Mouse (Mus musculus): ENCODE measurements around the gene Thra.

GRCm38 (mm10) chr11:98781851-98782512 lies 41.5 kb downstream of the Thra start:
- TF ChIP-seq CTCF (IDR thresholded peaks at IDR 0.05; ENCODE audit: low read depth) (no peak), EP300 (IDR thresholded peaks at IDR 0.05; ENCODE audit: low read depth) (no peak)

Data from liver, postnatal 0 days (tissue).